Mouse (Mus musculus) cerebellum, adult 8-10 months (tissue): ENCODE measurements around the gene Gli2.

ENCODE experiments used
- DNase-seq: peaks from one replicate; pipeline ENCODE4 v3.0.0; 2022

Gene Gli2

DNA sequence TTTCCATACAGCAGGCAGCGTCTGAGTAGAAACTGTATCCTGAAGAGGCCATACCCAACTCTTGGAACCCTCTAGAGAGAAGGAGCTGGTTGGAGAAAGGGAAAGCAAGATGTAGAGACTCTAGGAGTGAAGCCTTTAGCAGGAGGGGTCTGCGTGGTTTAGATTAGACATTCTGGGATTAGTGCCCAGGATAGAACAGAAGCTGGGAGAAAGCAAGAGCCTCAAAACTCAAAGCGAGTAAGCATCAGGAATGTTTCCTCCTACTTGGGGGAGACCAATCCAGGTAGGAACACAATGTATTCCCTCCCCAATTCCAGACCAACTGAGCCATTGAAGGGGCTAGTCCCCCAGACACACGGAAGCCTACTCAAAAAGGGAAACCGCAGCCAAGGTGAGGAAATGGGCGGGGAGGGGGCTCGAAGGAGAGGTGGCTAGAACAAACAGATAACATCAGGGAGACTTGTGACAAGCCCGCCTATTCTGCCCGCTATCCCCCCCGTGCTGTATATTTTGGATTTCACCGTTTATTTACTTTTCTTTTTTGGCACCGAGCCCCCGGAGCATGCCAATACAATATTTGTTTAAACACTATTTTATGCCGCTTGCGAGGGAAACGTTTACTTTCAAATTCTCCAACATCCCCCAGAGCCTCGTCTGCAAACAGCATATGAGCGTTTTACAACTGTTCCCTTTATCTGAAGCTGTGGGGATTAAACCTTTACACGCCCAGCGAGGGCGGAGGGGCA, 2.1 kb downstream of the Gli2 start:
- DNase-seq = no peak

DNA sequence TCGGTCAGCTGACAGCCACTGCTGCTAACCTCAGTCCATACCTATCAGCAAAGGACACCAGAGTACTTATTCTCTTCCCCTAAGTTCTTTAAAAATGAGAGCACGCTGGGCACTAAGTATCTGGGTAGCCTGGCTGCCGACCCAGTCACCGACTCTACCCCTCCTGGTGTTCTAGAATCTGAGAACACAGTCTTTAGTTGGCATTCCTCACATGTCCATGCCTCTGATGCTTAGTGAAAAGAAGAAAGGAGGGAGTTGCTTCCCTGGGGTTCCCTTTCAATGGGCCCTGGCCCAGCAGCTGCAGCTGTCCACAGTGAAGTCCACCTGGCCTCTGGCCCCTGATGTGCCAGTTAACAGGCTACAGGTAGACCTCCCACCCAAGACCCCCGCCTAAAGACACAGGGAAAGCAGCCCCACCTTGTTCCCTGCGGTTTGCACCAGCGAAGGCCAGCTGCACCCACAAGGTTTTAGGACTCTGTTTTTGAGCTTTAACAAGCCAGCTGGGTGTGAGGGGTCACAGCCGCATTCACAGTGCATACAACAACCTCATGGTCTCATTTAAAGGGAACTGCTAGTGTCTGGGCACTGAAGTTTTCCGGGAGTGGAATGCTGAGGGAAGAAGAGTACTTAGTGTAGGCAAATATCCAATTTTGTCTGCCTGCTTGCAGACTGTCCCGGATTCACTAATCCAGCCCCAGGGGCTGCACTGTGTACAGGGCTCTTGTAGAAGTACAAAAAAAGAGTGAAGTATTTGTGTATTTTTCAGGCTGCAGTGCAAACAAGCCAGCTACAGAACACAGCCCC, 3.4 kb downstream of the Gli2 start:
- no peak for DNase-seq

DNA sequence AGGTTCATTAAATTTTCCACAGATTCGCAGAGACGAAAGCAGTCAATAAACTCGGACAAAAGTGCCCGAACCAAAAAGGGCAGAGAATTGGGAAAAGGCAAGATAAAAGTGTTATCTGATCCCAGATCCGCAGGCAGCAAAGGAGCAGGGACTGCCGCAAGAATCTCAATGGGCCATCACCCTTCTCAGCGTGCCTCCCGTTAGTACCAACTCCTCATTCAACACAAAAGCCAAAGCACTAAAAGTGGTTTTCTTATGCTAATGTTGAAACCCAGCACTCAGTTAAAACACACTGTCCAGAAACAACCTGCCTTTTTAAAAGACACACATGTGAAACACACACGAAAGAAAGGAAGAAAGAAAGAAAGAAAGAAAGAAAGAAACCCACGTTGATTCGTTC, 4.4 kb downstream of the Gli2 start:
- no peak for DNase-seq

DNA sequence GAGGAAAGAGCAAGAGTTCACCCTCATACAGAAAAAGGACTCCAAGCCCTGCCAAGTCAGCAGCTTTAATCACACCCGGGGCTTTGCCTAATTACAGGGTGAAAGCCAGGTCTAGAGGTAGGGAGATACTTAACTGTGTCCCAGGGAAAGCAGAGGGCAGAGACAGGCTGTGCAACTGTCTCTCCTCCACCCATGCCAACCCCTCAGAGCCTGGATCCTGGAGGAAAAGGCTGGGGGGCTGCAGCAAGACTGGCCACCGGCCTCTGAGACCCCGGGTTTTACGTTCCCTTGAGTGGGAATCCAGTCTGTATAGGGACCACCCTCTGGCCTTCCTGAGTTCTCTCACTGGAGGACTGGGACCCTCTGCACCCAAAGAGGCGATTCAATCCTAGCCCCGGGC, 4.9 kb downstream of the Gli2 start:
- no peak for DNase-seq

DNA sequence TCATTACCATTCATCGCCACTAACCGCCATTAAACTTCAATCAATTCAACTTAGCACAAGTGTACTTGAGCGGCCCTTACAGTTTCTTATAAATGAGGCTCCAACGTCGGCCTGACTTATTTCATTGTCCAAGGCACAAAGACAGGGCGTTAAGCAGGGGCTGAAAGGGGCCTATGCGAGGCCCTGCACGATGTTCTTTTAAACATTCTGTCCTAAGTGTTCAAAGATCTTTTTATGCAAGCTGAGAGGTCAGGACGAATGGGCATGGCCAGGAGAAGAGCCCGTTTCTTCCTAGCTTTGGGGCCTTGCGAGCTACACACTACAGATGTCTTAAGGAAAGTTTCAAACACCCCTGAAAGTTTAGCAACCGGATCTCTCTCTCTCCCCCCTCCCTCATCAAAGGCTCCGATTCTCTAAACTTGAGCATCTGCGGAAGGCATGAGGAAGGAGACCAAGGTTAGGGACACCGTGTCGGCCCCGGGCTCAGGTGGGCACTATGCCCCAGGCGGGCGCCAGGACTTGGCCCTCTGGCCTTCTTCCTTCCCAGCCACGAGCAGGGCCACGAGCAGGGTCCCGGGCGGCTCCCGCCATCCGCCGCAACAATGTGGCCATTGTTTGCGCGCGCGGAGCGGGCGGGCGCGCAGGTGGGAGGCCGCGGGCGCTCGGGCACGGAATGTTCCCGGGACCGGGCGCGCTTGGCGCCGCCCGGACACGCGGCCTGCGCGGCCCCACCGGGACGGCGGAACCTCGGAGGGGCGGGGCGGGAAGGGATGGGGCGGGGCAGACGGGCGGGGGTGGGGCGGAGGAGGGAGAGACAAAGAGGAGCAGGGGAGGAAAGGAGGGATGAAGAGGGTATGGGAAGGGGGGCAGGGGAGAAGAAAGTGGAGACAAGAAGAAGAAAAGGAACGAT, 5.7 kb downstream of the Gli2 start:
- no peak for DNase-seq

DNA sequence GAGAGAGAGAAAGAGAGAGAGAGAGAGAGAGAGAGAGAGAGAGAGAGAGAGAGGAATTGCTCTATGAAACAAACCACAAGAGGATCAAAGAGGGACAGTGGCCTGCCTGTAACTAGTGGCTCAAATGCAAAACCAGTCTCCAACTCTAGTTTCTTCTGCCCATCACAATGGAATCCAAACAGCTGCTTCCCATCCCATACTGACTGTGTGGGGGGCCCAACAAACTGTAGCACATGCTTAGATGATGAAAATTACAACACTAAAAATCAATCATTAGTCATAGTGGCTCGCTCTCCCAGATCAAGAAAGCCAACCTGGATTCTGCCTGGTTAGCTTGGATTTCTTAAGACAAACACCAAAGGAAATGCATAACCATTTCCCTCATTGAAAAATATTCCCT, 15.0 kb downstream of the Gli2 start:
- no peak for DNase-seq

DNA sequence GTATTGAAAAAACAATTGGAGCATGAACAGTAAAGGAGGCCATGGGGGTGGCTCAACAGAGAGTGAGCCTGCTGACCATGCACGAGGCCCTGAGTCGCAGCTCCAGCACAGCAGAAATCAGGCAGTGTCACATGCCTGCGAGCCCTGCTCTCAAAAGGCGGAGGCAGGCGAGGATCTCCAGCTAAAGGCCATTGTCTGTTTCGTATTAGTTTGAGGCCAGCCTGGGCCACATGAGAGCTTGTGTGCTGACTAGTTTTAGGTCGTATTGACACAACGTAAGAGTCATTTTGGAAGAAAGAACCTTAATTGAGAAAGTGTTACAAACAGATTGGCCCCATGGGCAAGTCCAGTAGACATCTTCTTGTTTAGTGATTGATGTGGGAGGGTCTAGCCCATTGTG, 17.5 kb downstream of the Gli2 start:
- no peak for DNase-seq

DNA sequence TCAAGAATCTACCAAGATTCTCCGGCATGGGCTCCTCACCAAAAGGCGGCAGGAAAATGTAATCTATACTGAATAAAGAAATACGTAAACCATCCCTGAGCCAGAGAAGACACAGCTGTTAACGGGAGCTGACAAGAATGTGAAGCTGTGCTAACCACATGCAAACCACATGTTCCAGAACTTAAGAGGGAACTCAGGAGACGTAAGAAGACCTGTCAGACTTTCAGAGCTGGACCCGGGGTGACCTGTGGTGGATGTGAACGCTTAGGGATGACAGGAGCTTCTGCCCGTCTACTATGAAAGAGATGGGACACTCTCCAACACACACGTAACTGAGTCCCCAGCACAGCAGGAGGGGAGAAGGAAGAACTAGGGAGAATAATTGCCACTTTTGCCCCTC, 18.1 kb downstream of the Gli2 start:
- no peak for DNase-seq

DNA sequence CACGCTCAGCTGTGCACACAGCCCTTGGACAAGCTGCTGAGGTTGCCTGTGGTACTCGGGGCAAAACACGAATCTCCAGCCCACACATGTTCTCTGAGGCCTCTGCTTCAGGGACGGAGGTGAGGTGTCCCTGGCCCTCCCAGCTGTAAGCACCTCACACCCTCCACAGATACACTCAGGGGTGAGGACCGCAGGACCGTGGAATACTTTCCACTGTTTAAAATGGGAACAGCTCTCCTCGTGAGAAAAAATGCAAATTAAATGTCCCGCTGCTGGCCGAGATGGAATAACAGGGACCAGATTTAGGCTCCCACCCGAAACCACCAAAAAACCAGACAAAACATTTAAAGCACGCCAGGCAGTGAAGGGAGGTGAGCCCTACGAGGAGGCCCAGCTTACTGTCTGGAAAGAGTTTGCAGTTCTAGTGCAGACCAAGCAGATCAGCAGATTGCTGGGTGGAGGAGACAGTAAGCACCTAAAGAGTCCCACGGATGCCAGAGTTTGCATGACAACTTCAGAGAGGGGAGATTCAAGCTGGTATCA, 19.2 kb downstream of the Gli2 start:
- DNase-seq = no peak

DNA sequence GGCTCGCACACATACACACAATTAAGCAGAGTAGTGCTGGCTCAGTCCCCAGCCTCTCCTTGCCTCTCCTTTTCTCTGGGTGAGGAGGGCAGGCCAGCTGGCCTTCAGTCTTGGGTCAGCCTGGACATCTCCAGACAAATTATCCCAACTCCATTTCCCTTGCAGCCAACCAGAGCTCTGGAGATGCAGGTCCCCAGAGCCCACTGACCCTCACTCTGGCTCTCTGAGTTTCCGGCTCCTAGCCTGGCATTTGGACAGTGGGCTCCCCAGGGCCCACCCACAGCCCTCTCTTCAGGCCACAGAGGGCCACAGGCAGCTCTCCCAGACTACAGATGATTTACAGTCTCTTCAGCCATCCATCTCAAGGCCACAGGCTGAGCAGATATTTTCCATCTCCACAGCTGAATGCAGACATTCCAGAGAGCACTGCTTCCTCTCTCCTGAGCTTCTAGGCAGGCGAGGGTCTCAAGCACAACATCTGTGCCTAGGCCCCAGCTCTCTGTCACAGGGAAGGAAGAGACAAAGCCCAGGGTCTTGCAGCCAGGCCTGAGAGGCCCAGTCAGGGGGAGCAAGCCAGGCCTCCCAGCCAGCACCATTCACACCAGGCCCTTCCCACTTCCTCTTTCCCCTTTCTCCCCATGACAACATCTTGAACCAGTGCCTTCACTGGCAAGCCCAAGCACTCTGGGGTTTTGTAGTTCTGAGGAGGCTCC, 19.8 kb downstream of the Gli2 start:
- DNase-seq = no peak

DNA sequence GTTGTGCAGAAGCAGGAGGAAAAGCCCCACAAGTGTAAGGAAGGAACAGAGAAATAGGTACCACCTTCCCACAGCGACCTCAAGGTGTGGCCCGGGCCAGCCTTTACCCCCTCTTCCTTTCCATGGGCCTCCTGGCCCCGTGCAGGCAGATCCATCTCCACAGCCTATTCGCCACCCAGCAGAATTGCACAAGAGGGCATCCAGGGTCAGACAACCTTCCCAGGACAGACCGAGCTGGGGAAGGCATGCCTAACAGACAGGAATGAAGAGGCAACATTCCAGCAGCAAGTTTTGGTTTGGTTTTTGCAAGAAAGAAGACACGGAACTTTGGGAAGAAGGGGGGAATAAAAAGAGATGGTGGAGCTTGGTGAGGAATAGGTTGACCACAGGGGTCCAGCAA, 22.2 kb downstream of the Gli2 start:
- DNase-seq = no peak

DNA sequence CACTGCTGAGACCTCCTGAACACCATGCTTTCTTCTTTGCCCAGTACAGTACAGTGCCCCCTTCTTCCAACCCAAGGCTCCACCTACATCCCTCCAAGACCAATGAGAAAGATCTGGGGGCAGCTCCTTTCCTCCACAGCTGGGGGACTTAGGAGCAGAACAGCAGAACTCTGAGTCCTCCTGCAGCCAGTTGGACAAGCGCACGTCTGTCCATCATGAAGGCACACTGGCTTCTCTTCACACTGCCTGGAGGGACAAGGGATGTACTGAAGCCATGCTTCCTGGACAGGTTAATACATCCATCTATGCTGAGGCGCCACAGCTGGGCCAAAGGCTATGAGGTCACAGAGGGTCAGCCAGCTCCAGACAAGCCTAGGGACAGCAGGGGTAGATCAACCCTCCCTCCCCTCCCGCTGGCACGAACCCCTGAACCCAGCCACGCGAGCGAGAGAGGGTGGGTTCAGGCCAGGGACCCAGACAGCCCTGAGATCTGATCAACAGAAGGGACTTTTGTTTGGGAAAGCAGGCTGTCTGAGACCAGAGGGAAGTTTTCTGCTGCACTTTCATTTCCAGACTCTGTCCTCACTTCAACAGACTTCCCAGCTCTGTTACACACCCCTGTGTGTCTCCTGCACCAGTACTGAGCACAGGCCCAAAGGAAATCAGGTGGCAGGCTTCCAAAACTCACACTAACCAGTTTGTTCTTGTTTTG, 27.6 kb downstream of the Gli2 start:
- DNase-seq = no peak

DNA sequence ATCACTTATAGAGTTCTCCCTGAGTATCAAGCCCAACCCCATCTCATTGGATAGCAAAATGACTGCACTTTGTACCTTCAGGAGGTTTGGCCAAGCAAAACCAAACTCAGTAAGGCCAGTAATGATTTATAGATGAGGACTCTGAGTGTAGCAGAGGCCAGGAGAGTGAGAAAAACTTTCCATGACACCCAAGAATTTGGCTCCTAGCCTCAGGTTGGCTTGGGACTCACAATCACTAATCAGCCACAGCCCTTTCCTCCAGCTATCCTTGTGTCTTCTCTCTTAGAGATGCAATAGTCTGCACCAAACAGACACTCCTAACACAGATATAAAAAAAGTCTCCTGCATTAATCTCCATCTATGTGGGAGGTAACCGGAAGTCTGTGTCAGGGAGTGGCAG, 31.1 kb downstream of the Gli2 start:
- no peak for DNase-seq

DNA sequence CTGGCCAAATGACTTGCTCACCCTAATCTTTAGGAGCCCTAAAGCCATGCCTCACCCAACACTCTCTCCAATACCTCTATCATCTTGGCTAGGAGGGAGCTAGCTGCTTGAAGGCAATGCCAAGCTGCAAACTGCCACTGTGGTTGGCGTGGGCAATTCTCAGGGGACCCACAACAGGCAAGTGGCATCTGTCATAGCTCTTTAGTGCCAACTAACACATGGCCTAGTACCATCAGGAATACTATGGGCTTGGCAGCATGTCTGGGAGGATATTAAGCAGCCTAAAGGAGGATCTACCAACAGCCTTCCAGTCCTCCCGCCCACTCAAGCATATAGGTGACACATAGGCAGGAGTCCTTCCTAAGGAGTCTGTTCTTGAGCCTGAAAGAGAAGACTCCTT, 33.3 kb downstream of the Gli2 start:
- no peak for DNase-seq

DNA sequence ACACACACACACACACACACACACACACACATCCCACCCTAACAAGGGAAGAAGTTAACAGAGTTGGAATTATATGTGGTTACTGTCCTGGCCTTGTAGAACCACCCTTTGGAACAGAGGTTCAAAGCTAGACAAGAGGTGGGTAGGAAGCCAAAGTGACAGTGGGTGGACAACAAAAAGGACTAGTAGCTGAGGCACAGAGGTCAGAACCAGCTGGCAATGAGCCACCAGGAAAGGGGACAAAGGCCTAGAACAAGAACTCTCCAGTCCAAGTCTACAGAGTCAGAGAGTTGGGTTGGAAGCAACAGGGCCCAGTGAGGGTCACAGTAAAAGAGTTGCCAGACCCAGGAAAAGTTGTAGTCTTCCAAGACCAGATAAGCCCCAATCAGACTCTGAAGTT, 34.4 kb downstream of the Gli2 start:
- no peak for DNase-seq

DNA sequence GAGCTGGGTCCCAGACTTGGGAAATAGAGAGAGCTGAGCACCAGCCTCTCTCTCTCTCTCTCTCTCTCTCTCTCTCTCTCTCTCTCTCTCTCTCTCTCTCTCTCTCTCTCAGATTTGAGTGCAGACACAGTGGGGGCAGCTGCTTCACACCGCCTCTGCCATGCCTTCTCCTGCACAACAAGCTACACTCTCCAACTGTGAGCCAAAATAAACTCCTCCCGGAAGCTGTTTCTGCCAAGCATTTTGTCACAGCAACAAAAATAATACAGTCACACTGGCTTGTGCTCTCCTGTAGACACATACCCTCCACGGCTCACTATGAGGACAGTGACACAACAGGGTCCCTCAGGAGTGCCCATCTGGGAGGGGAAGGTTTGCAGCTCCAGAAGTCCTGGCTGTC, 36.6 kb downstream of the Gli2 start:
- no peak for DNase-seq

DNA sequence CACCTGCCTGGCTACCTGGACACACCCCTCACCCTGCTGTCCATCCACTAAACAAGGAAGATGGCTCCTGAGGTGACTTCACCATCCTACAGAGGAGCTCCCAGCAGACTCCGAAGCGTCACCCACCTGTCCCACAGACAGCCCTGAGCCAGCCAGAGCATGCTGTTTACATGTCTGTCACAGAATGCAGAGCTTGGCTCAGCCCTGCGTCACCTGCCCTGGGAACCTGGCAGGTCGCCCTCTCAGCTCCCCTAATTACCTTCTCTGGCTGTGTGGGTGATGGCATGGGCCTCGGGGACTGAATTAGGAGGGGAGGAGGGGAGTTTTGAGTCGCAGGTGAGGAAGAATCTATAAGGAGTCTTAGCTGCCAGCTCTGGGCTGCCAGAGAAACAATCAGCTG, 38.3 kb downstream of the Gli2 start:
- DNase-seq = no peak

DNA sequence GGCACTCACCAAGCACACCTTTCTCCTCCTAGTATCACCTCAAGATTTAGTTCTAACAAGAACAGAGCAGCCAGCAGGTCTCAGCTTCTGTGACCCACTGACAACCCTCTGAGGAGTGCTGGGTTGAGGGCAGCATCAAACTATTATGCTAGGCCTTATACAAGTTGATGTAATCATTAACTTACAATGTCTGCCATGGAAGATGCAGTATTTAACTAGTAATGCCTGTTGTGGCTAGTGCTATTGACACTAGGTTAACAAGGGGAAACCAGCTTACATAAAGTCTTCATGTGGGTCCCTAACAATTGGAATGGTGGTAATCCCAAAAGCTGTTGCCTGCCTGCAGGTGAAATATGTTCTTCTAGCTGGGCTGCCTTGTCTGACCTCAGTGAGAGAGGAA, 44.5 kb downstream of the Gli2 start:
- no peak for DNase-seq

DNA sequence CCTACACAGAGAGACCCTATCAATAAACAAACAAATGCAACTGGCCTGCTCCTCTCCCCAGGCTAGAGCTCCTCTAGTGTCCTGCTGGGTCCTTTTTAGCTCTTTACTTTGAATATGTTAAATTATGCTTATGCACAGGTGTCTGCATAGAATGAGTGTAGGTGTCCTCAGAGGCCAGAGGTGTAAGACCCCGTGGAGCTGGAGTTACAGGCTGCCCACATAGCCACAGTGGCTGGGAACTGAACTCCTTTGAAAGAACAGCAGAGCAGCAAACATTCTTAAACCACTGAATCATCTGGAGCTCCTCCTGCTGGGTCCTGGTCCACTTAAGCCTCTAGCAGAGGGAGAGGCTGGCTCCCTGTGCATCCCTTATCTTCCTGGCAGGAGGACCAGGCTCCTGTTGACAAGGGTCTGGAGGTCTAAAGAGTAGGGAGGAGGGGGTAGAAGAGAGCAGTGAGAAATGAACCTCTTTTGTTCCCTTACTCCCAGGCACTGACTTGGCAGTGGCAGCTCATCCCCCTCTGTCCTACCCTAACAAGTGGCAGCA, 49.5 kb downstream of the Gli2 start:
- no peak for DNase-seq

DNA sequence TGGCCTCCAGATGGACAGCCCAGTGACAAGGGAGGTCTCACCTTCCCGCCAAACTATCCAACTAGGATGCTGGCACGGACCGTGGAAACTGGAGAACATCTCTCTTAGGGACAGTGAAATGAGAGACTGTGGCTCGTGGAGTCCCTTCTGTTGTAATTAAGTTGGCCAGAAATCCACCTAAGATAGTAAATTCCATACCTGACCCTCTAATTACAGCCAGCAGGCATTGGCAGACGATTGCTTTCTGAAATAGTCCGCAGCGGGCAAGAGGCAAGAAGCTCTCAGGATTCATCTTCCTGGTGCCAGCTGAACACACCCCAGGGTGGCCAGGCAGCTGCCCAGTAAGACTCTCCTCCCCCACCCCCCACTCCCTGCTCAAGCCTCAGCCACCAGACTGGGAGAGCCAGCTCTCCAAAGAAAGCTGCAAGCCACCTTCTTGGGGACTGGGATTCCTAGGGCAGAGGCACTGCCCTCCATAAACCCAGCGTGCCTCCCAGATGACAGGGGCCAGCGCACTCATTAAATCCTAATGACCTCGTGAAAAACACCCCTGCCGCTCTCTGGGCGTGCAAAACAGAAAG, 51.9 kb downstream of the Gli2 start:
- peak; percentile 69 for DNase-seq

DNA sequence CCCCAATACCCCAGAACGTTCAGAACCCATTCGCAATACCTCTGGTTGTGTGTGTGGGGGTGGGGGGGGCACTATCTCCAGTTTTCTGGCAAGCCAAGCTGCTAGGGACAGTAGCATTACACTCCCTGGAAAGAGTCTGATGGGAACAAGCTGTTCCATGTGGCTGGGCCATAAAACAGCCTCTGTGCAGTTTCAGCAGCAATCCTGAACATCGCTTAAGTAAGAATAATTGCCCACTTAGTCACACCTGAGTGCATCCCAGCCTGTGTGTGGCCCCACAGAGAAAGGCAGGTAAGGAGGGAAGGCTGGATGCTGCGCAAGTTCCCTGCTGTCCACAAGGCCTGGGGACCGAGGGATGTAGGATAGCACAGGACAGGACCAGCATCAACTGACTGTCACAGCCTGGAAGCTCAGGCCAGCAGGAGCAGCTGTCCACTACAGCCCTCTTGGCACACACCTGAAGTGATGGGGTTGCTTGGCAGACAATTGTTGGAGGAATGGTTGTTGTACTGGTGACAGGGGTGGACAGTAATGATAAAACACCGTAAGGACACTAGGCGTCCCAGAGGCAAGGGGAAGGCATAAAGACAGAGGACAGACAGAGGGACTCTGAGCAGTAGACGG, 58.8 kb downstream of the Gli2 start:
- DNase-seq = no peak
